Mouse (Mus musculus) limb, embryonic 11.5 days (tissue): ENCODE data around the gene Phf3. TPM values are rescaled to one million over a fixed set of nuclear protein-coding genes. Genes with fewer than 3 reads are reported as not detected.
A peak's percentile ranks its signal among the peaks of the same experiment; 100 is the strongest.

ENCODE experiments used
- ATAC-seq: fragments of 200-750 bp; cut with Nextera tagmentation; 2 replicates; pipeline ENCODE4 v1.8.0; 2017; ENCODE audit warnings: low read depth; ENCODE audit not compliant: insufficient number of reproducible peaks, low FRiP score, low TSS enrichment
- DNase-seq: peaks from one replicate; pipeline ENCODE4 v3.0.0-alpha.2; 2015; ENCODE audit warnings: low spot score
- H3K27ac ChIP-seq: fragments of 300-500 bp; sonication (generic); replicated peaks from 2 replicates; pipeline ENCODE4 v1.5.1; 2014; ENCODE audit warnings: low read depth, mild to moderate bottlenecking, low read length
- H3K27me3 ChIP-seq: fragments of 300-500 bp; sonication (generic); 2 replicates; pipeline ENCODE4 v1.6.1; 2014; ENCODE audit warnings: mild to moderate bottlenecking, low read length, mixed read lengths; ENCODE audit not compliant: control insufficient read depth, insufficient read depth
- H3K36me3 ChIP-seq: fragments of 300-500 bp; sonication (generic); 2 replicates; pipeline ENCODE4 v1.6.1; 2014; ENCODE audit warnings: mild to moderate bottlenecking, low read length, moderate library complexity, mixed read lengths; ENCODE audit not compliant: control insufficient read depth, insufficient read depth
- H3K4me1 ChIP-seq: fragments of 300-500 bp; sonication (generic); 2 replicates; pipeline ENCODE4 v1.6.1; 2014; ENCODE audit warnings: low read length, mixed read lengths; ENCODE audit not compliant: control insufficient read depth, insufficient read depth
- H3K4me2 ChIP-seq: fragments of 300-500 bp; sonication (generic); 2 replicates; pipeline ENCODE4 v1.6.1; 2014; ENCODE audit warnings: low read depth, mild to moderate bottlenecking, moderate library complexity; ENCODE audit not compliant: severe bottlenecking
- H3K4me3 ChIP-seq: fragments of 300-500 bp; sonication (generic); 2 replicates; pipeline ENCODE4 v1.5.1; 2014; ENCODE audit warnings: low read depth, low read length
- H3K9ac ChIP-seq: fragments of 300-500 bp; sonication (generic); 2 replicates; pipeline ENCODE4 v1.6.1; 2014; ENCODE audit warnings: mild to moderate bottlenecking, low read length
- H3K9me3 ChIP-seq: fragments of 300-500 bp; sonication (generic); 2 replicates; pipeline ENCODE4 v1.6.1; 2016; ENCODE audit warnings: low read length; ENCODE audit not compliant: control insufficient read depth
- WGBS: fragments of 180-500 bp; shearing (Covaris S2); extraction: QIAGEN DNeasy Blood & Tissue Kit; methylation state at CpG from one replicate; pipeline ENCODE4 v1.1.7; 2014; 5-methylcytosine and 5-hydroxymethylcytosine counted together
- polyA plus RNA-seq: library from polyadenylated mRNA; unstranded; fragments of >200 nt; fragmentation: Nextera tagmentation; extraction: Ambion mirVana; gene quantifications from 2 replicates; pipeline ENCODE4 v1.2.1, GENCODE M21; 2014

Phf3 gene
- 38.1 and 44.3 TPM in 2 replicates for polyA plus RNA-seq

- Histone ChIP-seq H3K9me3 (no peaks in the 10 kb centered on the region), H3K36me3 (no peaks in the 10 kb centered on the region), H3K27ac (peak within 1 kb of the TSS; percentile 96), H3K27me3 (no peaks in the 10 kb centered on the region), H3K4me3 (peak within 1 kb of the TSS; percentile 73), H3K4me1 (peaks cover 4% of the 10 kb centered on the region; the same call in 1 of the 2 replicates), H3K9ac (peak within 1 kb of the TSS; percentile 93), H3K4me2 (peak within 1 kb of the TSS; percentile 48)
- under 1% methylated on average over 67 of the region's 85 CpGs for WGBS
- DNase-seq (peak; percentile 86), ATAC-seq (peak; percentile 94)
Measured at GRCm38 (mm10) chr1:30873541-30874260, at the start of gene Phf3. Gene Phf3 (minus strand): TSS chr1:30873921.

GRCm38 (mm10) chr1:30922237-30922636 lies 48.5 kb upstream of the Phf3 start:
- H3K4me3 ChIP-seq, result no peak overlapping the region
- H3K27ac ChIP-seq, result no peak overlapping the region
- no peak overlapping the region for H3K4me2 ChIP-seq
- WGBS, result 84% methylated on average over 3 of the region's 3 CpGs
- H3K36me3 ChIP-seq, result no peaks in the 10 kb centered on the region
- no peaks in the 10 kb centered on the region for H3K4me1 ChIP-seq
- DNase-seq (no peak), ATAC-seq (no peak)
- H3K9me3 ChIP-seq, result peaks cover 7% of the 10 kb centered on the region; the same call in 1 of the 2 replicates
- no peak overlapping the region for H3K9ac ChIP-seq
- no peaks in the 10 kb centered on the region for H3K27me3 ChIP-seq

GRCm38 (mm10) chr1:30921252-30921651 lies 47.5 kb upstream of the Phf3 start:
- Histone ChIP-seq H3K4me1 (no peaks in the 10 kb centered on the region), H3K4me3 (no peak overlapping the region), H3K9ac (no peak overlapping the region), H3K4me2 (no peak overlapping the region), H3K27me3 (no peaks in the 10 kb centered on the region), H3K27ac (no peak overlapping the region), H3K9me3 (peaks cover 7% of the 10 kb centered on the region; the same call in 1 of the 2 replicates), H3K36me3 (no peaks in the 10 kb centered on the region)
- ATAC-seq (no peak), DNase-seq (no peak)

GRCm38 (mm10) chr1:30920620-30921177 lies 47.0 kb upstream of the Phf3 start:
- DNase-seq, result no peak
- Histone ChIP-seq H3K27ac (no peak overlapping the region), H3K36me3 (no peaks in the 10 kb centered on the region), H3K9me3 (peaks cover 7% of the 10 kb centered on the region; the same call in 1 of the 2 replicates), H3K4me3 (no peak overlapping the region), H3K4me2 (no peak overlapping the region), H3K27me3 (no peaks in the 10 kb centered on the region), H3K9ac (no peak overlapping the region), H3K4me1 (no peaks in the 10 kb centered on the region)
- 100% methylated on average over 1 of the region's 1 CpGs for WGBS
- no peak for ATAC-seq

GRCm38 (mm10) chr1:30910172-30910571 lies 36.5 kb upstream of the Phf3 start:
- no peaks in the 10 kb centered on the region for H3K9me3 ChIP-seq
- no peak overlapping the region for H3K27ac ChIP-seq
- no peak overlapping the region for H3K9ac ChIP-seq
- DNase-seq (no peak), ATAC-seq (no peak)
- H3K4me3 ChIP-seq, result no peak overlapping the region
- H3K36me3 ChIP-seq, result no peaks in the 10 kb centered on the region
- H3K4me1 ChIP-seq, result no peaks in the 10 kb centered on the region
- WGBS, result 64% methylated on average over 3 of the region's 3 CpGs
- no peaks in the 10 kb centered on the region for H3K27me3 ChIP-seq
- no peak overlapping the region for H3K4me2 ChIP-seq

- H3K9me3 ChIP-seq, result no peaks in the 10 kb centered on the region
- H3K27ac ChIP-seq, result no peak overlapping the region
- no peak for ATAC-seq
- DNase-seq, result no peak
- H3K27me3 ChIP-seq, result no peaks in the 10 kb centered on the region
- H3K36me3 ChIP-seq, result no peaks in the 10 kb centered on the region
- H3K4me3 ChIP-seq, result no peak overlapping the region
- H3K4me1 ChIP-seq, result no peaks in the 10 kb centered on the region
- H3K9ac ChIP-seq, result no peak overlapping the region
- no peak overlapping the region for H3K4me2 ChIP-seq
- 78% methylated on average over 4 of the region's 4 CpGs for WGBS
Measured at GRCm38 (mm10) chr1:30908797-30909196, 35.1 kb upstream of the Phf3 start.

GRCm38 (mm10) chr1:30903480-30904218 lies 29.9 kb upstream of the Phf3 start:
- WGBS, result 91% methylated on average over 3 of the region's 3 CpGs
- no peak overlapping the region for H3K4me3 ChIP-seq
- H3K27ac ChIP-seq, result no peak overlapping the region
- no peaks in the 10 kb centered on the region for H3K4me1 ChIP-seq
- no peak overlapping the region for H3K9ac ChIP-seq
- H3K36me3 ChIP-seq, result no peaks in the 10 kb centered on the region
- no peak overlapping the region for H3K4me2 ChIP-seq
- ATAC-seq, result no peak
- no peaks in the 10 kb centered on the region for H3K9me3 ChIP-seq
- DNase-seq, result no peak
- no peaks in the 10 kb centered on the region for H3K27me3 ChIP-seq

- no peak overlapping the region for H3K4me3 ChIP-seq
- H3K4me1 ChIP-seq, result no peaks in the 10 kb centered on the region
- no peak overlapping the region for H3K9ac ChIP-seq
- no peaks in the 10 kb centered on the region for H3K27me3 ChIP-seq
- DNase-seq (no peak), ATAC-seq (no peak)
- WGBS, result 86% methylated on average over 2 of the region's 2 CpGs
- no peaks in the 10 kb centered on the region for H3K9me3 ChIP-seq
- no peaks in the 10 kb centered on the region for H3K36me3 ChIP-seq
- H3K4me2 ChIP-seq, result no peak overlapping the region
- no peak overlapping the region for H3K27ac ChIP-seq
Measured at GRCm38 (mm10) chr1:30898691-30899090, 25.0 kb upstream of the Phf3 start.
